In the genomic region with DNA sequence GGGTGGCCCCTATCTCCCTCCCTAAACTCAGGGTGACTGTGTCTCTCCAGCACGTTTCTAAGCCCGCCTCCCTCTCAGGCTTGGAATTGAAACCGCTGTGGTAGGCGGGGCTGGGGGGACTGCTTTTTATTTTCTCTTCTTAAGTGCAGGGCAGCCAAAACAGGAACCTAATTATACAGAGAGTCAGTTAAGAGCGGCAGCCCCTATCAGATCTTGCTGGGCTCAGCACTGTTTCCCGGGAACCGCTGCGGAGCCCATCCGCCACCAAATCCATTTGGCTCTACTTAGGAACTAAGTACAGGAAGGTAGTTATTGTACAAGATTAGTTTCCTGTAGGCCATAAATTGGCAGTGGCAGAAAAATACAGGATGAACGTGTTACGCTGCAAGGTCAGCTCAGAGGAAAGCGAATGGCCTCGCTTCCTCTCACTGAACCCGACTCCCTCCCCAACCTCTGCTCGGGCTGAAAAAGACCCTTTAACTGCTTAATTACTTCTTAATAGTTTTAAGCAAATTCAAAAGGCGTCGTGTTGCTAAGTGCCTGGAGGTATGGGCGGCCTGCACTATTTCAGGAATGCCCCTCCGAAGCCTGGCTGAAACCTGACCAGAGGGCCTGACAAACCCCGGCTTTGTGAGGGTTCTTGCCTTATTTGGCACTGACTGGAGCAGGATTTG, we compare ENCODE assay signal across 8 mouse cellular contexts.
DNase-seq lines count a peak whose midpoint lies in the region; ATAC-seq and TF ChIP-seq lines count a peak whose summit lies in the region.

No protein-coding gene starts in this region.

- peak overlapping the region; percentile 93 for H3K27ac ChIP-seq in embryonic facial prominence, embryonic 10.5 days (replicated peaks)
- peak overlapping the region; percentile 77 for H3K27ac ChIP-seq in heart, embryonic 15.5 days
- peak overlapping the region; percentile 97 for H3K27ac ChIP-seq in kidney, embryonic 16.5 days (ENCODE audit: low read length)

- WGBS in embryonic facial prominence, embryonic 10.5 days: under 1% methylated on average over 20 of the region's 20 CpGs
- 4% methylated on average over 20 of the region's 20 CpGs for WGBS in heart, embryonic 15.5 days
- under 1% methylated on average over 20 of the region's 20 CpGs for WGBS in kidney, embryonic 16.5 days

- H3K9ac ChIP-seq in heart, embryonic 15.5 days: no peak overlapping the region
- peak overlapping the region; percentile 55 for H3K9ac ChIP-seq in kidney, embryonic 16.5 days (replicated peaks; ENCODE audit: low read length)

- H3K4me1 ChIP-seq in G1E (ENCODE audit: insufficient read depth, low read depth, low read length): peaks cover 52% of the 10 kb centered on the region
- peaks cover 82% of the 10 kb centered on the region for H3K4me1 ChIP-seq in embryonic facial prominence, embryonic 10.5 days
- H3K4me1 ChIP-seq in heart, embryonic 15.5 days (replicated peaks): peaks cover 68% of the 10 kb centered on the region
- H3K4me1 ChIP-seq in kidney, embryonic 16.5 days (ENCODE audit: insufficient read depth, low read length): peaks cover 72% of the 10 kb centered on the region

- peak; percentile 87 for ATAC-seq in G1E (ENCODE audit: extremely low read depth, insufficient number of reproducible peaks, low FRiP score, poor library complexity, severe bottlenecking)
- ATAC-seq in heart, embryonic 15.5 days (replicated peaks; ENCODE audit: insufficient number of reproducible peaks, insufficient read depth, low FRiP score, low read depth): 0 out of 2 replicates have a peak, but pooled peaks have one; percentile 18
- ATAC-seq in kidney, embryonic 16.5 days (ENCODE audit: low FRiP score, low TSS enrichment): peak; percentile 64

- H3K4me3 ChIP-seq in G1E (ENCODE audit: low read depth, low read length): peak overlapping the region; percentile 54; the same call in 1 of the 2 replicates
- peak overlapping the region; percentile 45 for H3K4me3 ChIP-seq in embryonic facial prominence, embryonic 10.5 days
- H3K4me3 ChIP-seq in heart, embryonic 15.5 days: peak overlapping the region; percentile 11; the same call in 1 of the 2 replicates
- peak overlapping the region; percentile 4; the same call in 1 of the 2 replicates for H3K4me3 ChIP-seq in kidney, embryonic 16.5 days (ENCODE audit: low read length)

- TF ChIP-seq CTCF in G1E (IDR thresholded peaks at IDR 0.05; ENCODE audit: low read depth, low read length): no peak

- peak overlapping the region; percentile 48 for H3K4me2 ChIP-seq in heart, embryonic 15.5 days
- peak overlapping the region; percentile 41 for H3K4me2 ChIP-seq in kidney, embryonic 16.5 days (replicated peaks; ENCODE audit: low read depth, low read length)

- peaks cover 18% of the 10 kb centered on the region for H3K27me3 ChIP-seq in G1E (ENCODE audit: insufficient read depth, low read length)
- H3K27me3 ChIP-seq in embryonic facial prominence, embryonic 10.5 days (replicated peaks; ENCODE audit: low read depth, poor library complexity, severe bottlenecking): peaks cover 20% of the 10 kb centered on the region
- H3K27me3 ChIP-seq in heart, embryonic 15.5 days: peaks cover 2% of the 10 kb centered on the region; the same call in 1 of the 2 replicates
- H3K27me3 ChIP-seq in kidney, embryonic 16.5 days (ENCODE audit: insufficient read depth, low read length): peaks cover 13% of the 10 kb centered on the region

- DNase-seq in B cell, adult 2 months: peak; percentile 82 to 87
- DNase-seq in G1E (ENCODE audit: low spot score): peak; percentile 83
- peak; percentile 88 for DNase-seq in embryonic facial prominence, embryonic 10.5 days (ENCODE audit: low spot score)
- DNase-seq in lung, postnatal 25 days (ENCODE audit: low spot score): peak; percentile 78
- DNase-seq in spleen, adult 12 weeks (ENCODE audit: low spot score): peak; percentile 34
- DNase-seq in cerebellum, adult 18-20 months: no peak

- no peaks in the 10 kb centered on the region for H3K36me3 ChIP-seq in G1E (replicated peaks)
- H3K36me3 ChIP-seq in embryonic facial prominence, embryonic 10.5 days (replicated peaks): no peaks in the 10 kb centered on the region
- no peaks in the 10 kb centered on the region for H3K36me3 ChIP-seq in heart, embryonic 15.5 days
- H3K36me3 ChIP-seq in kidney, embryonic 16.5 days (ENCODE audit: insufficient read depth, low read length): no peaks in the 10 kb centered on the region

- H3K9me3 ChIP-seq in G1E (replicated peaks): no peaks in the 10 kb centered on the region
- H3K9me3 ChIP-seq in embryonic facial prominence, embryonic 10.5 days: no peaks in the 10 kb centered on the region
- no peaks in the 10 kb centered on the region for H3K9me3 ChIP-seq in heart, embryonic 15.5 days (replicated peaks)
- H3K9me3 ChIP-seq in kidney, embryonic 16.5 days (ENCODE audit: low read length): no peaks in the 10 kb centered on the region

Comparison
In these comparisons a context has a peak if more than half of its experiments do, and no peak if none do; other contexts are left out.
1. DNase-seq: peak in B cell, adult 2 months (2 of 2), G1E (single experiment), embryonic facial prominence, embryonic 10.5 days (single experiment), lung, postnatal 25 days (single experiment) and spleen, adult 12 weeks (single experiment); none in cerebellum, adult 18-20 months (0 of 2).
2. ATAC-seq: peak in every context shown above with its lines; median percentile 87 in G1E; 64 in kidney, embryonic 16.5 days; 18 in heart, embryonic 15.5 days.
3. H3K4me3 ChIP-seq: peak in every context shown above with its lines; median percentile 54 in G1E; 45 in embryonic facial prominence, embryonic 10.5 days; 11 in heart, embryonic 15.5 days; 4 in kidney, embryonic 16.5 days.
4. Peak in every context shown above with its lines, with median percentiles within 50 percentile points of each other: H3K27ac ChIP-seq.